Mouse (Mus musculus): ENCODE results near the gene Cdc20. TPM values are rescaled to one million over a fixed set of nuclear protein-coding genes. Genes with fewer than 3 reads are reported as not detected.

The Cdc20 gene
- polyA plus RNA-seq, 1 experiment from 2014 or later, result 165 TPM

Other genes with a start within 250 kb of the Cdc20 start
- 19.6 and 19.7 TPM in 2 replicates for gene Ptprf, start 145.9 kb downstream of the Cdc20 start, polyA plus RNA-seq (2014; fragmentation: Nextera tagmentation; extraction: Ambion mirVana)
- gene Szt2, start 28.1 kb downstream of the Cdc20 start, polyA plus RNA-seq (2014; fragmentation: Nextera tagmentation; extraction: Ambion mirVana), result 7.1 and 7.6 TPM in 2 replicates
- gene Med8, start 28.0 kb downstream of the Cdc20 start, polyA plus RNA-seq (2014; fragmentation: Nextera tagmentation; extraction: Ambion mirVana), result 63.6 and 69.4 TPM in 2 replicates
- gene Elovl1, start 9.3 kb downstream of the Cdc20 start, polyA plus RNA-seq (2014; fragmentation: Nextera tagmentation; extraction: Ambion mirVana), result 60.2 and 60.3 TPM in 2 replicates
- 1.0 and 1.7 TPM in 2 replicates for gene Mpl, start 20.2 kb upstream of the Cdc20 start, polyA plus RNA-seq (2014; fragmentation: Nextera tagmentation; extraction: Ambion mirVana)
- 38.1 and 48.7 TPM in 2 replicates for gene Tie1, start 52.7 kb upstream of the Cdc20 start, polyA plus RNA-seq (2014; fragmentation: Nextera tagmentation; extraction: Ambion mirVana)
- gene 2610528J11Rik, start 89.6 kb upstream of the Cdc20 start, polyA plus RNA-seq (2014; fragmentation: Nextera tagmentation; extraction: Ambion mirVana), result not detected in 2 replicates
- gene Tmem125, start 106.7 kb upstream of the Cdc20 start, polyA plus RNA-seq (2014; fragmentation: Nextera tagmentation; extraction: Ambion mirVana), result 0.24 and 0.43 TPM in 2 replicates
- 0.16 and 0.22 TPM in 2 replicates for gene Cfap57, start 183.4 kb upstream of the Cdc20 start, polyA plus RNA-seq (2014; fragmentation: Nextera tagmentation; extraction: Ambion mirVana)
- 80.5 and 86.0 TPM in 2 replicates for gene Ebna1bp2, start 183.4 kb upstream of the Cdc20 start, polyA plus RNA-seq (2014; fragmentation: Nextera tagmentation; extraction: Ambion mirVana)
- gene Olfr62, start 221.6 kb upstream of the Cdc20 start, polyA plus RNA-seq (2014; fragmentation: Nextera tagmentation; extraction: Ambion mirVana), result not detected in 2 replicates